Mouse (Mus musculus) brain, adult 2 months (tissue): ENCODE measurements around the gene Rps18.
"Not testable (repeated sequence)": the region's sequence is repeated elsewhere in the genome, so short reads cannot be mapped to it uniquely, and the experiment has no call there.

Source experiments
- DNase-seq: peaks from one replicate; pipeline ENCODE4 v3.0.0; 2011; ENCODE audit warnings: low read depth, low spot score

The Rps18 gene

DNA sequence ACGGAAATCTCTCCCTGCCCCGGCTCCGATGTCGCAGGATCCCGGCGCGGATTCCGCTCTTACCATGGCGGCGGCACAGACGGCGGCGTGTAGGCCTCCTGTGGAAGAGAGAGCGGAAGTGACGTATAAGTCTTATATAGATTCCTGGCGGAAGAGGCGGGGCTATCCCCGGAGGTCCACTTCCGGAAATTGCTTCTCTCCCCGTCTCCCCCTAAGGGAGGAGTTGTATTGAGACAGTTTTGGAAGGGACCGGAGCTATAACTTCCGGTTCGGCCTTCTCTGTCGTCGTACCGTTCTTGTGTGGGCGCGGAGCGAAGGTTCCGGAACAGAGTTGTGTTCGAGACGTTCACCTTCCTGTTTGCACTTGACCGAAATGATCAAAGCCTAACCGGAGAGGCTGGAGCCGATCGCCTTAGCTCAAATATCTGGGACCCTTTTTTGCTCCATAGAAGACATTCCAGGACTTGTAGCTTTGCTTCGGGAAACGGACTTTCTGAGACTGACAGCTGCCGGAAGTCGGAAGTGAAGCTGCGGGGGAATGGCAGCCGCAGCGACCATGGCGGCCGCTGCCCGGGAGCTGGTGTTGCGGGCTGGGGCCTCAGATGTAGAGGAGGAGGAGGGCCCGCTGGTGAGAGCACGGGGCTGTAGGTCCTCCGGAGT, at the start of gene Rps18, which contains the start of gene Vps52:
Rps18 (minus strand) TSS at position 447 of the 660 bp plus-strand sequence.
Vps52 (plus strand) TSS at position 258 of the 660 bp plus-strand sequence.
- peak; percentile 100 for DNase-seq

DNA sequence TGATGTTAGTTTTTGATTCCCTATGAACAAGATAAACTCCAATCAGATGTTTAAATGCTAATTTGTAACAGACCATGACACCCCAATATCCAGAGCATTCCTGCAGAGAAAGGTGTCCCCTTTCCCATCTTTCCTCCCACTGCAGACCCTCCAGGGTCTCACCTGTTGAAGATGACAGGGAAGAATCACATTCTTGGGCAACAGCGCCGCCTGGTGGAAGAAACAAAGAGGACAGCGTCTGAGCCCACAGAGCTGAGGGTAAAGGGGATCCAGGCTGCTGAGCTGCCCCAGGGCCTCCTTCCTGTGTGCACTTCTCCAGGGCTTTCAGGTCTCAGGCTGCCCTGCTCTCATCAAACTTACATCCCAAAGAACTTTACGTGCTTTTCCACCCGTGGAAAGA, 47.6 kb upstream of the Rps18 start:
- no peak for DNase-seq

DNA sequence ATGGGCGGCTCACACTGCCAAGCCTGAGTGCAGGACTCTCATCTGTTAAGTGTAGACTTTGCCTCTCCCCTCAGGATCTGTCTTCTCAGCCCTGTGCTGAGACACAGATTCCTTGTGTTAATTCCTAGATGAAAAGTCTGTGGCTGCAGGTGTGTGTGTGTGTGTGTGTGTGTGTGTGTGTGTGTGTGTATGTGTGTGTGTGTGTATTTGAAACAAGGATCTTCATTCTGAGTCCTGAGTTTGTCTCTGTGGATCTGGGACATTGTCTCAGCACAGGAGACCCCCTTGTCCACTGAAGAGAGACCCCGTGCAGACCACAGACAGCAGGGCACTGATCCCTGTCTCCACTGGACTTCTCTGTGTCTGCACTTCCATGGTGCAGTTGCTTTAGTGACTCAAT, 45.0 kb upstream of the Rps18 start:
- DNase-seq: not testable (repeated sequence)

DNA sequence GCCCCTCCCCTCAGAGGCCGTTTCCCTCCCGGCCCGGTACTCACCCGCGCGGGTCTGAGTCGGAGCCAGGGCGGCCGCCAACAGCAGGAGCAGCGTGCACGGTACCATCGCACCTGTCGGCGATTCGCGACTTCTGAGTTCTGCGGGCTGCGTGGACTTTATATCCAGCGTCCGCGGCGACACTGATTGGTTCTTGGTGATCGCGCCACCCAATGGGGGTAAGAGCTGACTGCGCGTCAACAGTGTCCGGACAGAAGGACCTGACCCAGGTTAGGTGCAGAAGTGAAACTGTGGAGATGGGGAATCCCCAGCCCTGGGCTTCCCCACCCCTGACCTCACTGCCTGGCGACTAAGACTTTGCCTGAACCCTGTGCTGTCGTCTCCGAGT, 44.3 kb upstream of the Rps18 start, which contains the start of gene H2-K1:
H2-K1 (minus strand) TSS at position 198 of the 388 bp plus-strand sequence.
- DNase-seq: peak; percentile 91

DNA sequence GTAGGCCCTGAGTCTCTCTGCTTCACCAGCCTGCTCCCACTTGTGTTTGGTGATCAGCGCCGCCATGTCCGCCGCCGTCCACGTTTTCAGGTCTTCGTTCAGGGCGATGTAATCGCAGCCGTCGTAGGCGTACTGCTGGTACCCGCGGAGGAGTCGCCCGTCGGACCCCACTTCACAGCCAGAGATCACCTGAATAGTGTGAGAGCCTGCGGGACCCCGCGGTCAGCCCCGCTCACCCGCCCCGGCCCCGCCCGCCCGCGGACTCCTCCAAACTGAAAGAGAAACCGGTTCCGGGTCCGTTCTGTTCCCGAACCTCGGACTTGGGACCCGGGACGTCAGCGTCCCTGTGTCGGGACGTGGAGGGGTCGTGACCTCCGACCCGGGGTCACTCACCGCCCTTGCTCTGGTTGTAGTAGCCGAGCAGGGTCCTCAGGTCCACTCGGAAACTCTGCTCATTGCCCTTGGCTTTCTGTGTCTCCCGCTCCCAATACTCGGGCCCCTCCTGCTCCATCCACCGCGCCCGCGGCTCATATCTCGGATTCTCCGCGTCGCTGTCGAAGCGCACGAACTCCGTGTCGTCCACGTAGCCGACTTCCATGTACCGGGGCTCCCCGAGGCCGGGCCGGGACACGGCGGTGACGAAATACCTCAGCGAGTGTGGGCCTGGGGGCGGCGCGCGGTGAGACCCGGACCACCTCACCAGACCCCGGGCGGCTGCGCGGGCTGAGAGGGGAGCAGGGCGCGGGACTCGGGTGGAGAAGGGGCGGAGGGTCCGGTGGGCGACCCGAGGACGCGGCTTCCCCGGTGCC, 43.7 kb upstream of the Rps18 start:
- DNase-seq: no peak

DNA sequence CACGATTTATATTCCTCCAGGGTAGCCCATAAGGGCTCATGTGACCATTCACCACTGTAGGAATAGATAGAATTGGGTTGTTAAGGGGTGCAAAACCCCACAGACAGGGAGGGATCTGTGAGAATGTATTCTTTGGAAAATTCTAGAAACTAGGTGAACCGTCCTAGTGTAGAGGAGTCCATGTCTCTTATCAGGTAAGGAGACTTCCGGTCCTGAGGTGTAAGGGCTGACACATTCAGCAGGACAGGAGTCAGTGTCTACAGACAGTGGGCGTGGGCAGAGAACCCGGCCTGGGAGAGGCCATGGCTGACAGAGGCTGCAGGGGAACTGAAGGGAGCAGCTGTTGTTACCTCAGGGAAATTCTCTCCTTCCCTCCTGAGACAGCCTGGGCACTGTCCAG, 42.9 kb upstream of the Rps18 start:
- not testable (repeated sequence) for DNase-seq

DNA sequence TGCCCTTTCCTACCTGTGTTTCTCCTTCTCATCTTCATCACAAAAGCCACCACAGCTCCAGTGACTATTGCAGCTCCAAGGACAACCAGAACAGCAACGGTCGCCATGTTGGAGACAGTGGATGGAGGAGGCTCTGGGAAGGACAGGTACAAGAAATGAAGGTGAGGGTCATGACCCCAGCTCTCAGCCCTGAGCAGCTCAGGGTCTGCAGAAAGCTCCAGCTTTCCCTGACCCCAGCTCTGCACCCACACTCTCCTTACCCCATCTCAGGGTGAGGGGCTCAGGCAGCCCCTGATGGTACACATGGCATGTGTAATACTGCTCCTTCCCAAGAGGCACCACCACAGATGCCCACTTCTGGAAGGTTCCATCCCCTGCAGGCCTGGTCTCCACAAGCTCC, 41.2 kb upstream of the Rps18 start:
- DNase-seq: not testable (repeated sequence)

DNA sequence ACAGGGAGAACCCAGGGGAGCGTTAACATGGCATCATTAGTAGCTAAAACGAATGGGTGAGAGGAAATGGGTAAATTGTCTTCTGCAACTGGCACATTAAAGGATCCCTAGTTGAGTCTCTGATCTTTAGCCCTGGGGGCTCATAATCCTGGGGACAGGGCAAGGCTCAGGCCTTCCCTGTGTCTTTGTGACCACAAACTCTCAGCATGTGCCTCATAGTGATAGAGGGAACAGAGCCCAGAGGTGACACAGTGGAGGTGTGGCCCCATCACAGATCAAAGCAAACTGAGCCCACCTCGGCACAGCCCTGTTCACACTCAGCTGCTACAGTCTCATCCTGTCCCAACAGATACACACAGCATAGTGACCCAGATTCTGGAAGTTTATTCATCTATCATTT, 39.9 kb upstream of the Rps18 start:
- DNase-seq: no peak

DNA sequence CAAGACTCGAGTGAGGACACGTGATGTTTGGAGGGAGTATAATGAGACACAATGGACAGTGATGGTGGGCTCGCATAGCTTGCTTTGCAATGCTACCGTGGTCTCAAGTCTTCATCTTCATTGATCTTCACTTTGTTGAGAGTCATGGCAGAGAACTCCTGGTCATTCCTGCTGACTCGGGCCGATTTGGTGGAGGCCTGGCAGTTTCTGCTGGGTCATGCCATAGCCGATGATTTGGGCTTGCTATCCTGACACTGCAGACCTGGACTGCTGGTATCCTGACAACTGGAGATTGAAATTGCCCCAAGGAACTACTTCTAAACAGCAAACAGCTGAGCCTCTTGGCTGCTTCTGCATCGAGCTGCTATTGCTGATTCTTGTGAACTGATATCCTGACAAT, 39.2 kb upstream of the Rps18 start:
- no peak for DNase-seq

DNA sequence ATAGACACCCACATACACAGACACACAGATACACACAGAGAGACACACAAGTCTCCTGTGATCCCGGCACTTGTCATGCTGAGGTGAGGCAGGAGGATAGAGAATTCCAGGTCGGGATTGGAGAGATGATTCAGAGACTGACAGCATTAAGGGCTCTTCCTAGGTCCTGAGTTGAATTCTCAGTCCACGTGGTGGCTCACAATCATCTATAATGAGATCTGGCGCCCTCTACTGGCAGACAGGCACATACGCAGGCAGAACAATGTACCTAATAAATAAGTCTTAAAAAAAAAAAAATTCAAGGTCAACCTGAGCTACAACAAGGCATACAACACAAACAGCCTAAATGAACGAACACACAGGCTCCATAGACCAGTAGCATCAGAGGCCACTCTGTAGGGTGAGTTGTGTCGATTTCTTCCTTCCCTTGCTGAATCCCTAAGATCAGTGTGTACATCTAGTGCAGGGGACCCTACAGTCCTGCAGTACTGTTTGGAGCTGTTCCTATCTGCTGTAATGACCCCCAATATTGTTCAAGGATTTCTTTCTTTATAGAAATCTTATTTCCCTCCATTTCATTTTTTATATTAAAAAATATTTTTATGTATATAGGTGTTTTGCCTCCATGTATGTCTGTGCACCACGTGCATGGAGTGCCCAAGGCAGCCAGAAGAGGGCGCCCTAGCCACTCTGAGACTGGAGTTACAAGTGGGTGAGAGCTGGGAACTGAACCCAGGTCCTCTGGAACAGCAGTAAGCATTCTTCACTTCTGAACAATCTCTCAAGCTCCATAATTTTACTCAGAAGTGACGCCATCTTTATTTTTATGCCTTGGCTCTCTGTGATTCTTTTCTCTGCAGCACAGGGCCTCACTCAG, 36.2 kb upstream of the Rps18 start:
- peak; percentile 89 for DNase-seq

DNA sequence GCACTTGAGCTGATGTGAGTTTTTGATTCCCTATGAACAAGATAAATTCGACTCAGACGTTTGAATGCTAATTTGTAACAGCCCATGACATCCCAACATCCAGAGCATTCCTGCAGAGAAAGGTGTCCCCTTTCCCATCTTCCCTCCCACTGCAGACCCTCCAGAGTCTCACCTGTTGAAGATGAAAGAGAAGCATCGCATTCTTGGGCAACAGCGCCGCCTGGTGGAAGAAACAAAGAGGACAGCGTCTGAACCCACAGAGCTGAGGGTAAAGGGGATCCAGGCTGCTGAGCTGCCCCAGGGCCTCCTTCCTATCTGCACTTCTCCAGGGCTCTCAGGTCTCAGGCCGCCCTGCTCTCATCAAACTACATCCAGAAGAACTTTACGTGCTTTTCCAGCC, 26.3 kb upstream of the Rps18 start:
- peak; percentile 63 for DNase-seq

DNA sequence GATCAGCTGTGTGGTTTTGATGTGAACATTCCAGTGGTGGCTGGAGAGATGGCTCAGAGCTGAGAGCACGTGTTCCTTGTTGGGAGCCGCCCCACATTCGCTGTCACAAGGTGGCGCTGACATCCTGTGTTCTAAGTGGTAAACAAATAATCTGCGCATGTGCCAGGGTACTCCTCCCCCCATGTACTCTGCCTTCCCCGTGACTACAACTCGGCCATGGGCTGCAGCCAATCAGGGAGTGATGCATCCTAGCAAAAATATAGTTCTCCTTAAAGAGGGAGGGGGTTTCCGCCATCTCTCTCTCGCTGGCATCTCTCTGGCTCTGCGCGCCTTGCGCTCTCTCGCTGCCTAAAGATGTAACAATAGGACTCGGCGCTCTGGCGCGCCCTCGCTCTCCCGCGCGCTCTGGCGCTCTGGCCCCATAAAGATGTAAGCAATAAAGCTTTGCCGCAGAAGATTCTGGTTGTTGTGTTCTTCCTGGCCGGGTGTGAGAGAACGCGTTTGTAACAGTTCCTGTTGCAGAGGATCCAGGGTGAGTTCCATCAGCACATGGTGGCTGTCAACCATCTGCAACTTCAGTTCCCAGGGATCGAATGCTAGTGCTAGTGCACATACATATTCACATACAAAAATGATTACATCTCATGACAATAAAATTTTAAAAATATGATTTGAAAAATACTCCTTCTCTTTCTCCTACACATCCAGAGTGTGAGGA, 25.6 kb upstream of the Rps18 start:
- DNase-seq: peak; percentile 99

DNA sequence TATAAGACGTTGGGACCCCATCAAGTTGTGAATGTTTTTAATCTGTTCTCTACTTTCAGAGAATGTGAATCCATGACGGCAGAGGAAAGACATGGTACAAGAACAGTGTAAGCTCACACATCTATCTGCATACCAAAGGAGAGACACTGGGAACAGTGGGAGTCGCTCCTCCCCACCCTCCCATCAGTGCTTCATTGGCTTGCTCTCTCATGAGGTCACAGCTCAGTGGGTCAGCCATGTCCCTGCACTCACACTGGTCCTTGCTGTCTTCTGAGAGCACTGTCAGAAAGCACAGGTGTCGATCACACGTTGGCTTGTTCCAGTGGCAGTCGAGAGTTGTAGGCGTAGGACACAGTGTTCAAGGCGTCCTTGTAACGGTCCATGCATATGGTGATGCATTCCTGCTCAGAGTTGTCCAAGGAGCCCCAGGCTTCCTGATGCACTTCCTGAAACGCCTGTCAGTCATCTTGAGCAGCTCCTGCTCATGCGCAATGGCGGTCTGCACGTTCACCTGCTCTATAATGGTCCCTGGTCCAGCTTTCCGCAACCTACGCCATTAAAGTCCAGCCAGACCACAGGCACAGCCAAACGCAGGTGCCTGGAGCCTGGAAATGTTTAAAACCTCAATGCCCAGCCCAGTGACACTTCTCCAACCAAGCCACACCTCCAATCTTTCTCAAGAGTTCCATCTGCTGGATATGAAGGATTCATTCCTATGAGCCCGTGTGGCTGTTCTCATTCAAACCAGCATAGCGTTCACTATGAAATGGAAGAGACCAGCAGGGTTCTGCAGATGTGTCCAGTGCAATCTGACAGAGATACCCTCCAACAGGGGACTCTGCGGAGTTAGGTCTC, 24.6 kb upstream of the Rps18 start:
- DNase-seq: peak; percentile 32

DNA sequence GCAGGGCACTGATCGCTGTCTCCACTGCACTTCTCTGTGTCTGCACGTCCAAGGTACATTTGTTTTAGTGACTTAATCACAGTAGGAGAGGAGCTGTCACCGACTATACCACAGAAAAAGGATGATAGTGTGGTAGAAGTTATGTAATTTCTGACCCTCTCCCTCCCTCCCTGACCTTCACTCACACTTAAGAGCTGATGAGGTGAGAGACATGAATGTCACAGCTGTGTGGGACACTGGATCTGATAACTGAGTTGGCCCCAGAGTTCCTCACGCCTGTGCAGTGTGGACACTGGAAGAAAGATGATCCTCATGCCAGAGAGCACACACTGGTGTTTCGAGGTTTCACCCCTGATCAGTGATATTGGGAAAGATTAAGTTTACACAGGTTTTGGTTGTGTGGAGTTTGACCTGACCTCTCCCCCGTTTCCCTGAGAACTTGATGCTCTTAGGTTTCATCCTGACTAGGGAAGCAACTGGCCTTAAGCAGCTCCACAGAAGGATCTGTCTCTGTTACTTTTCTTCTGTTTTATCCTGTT, 23.8 kb upstream of the Rps18 start:
- no peak for DNase-seq

DNA sequence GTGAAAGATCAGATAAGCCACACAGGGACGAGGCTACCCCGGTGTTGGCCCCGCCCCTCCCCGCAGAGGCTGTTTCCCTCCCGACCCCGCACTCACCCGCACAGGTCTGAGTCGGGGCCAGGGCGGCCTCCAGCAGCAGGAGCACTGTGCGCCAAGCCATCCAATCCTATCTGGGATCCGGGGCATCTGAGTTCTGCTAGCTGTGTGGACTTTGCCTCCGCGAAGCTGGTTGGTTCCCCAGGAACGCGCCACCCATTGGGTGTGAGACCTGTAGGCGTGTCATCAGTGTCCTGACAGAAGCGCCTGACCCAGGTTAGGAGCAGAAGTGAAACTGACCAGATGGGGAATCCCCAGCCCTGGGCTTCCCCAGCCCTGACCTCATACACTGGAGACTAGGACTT, 22.8 kb upstream of the Rps18 start:
- peak; percentile 98 for DNase-seq

DNA sequence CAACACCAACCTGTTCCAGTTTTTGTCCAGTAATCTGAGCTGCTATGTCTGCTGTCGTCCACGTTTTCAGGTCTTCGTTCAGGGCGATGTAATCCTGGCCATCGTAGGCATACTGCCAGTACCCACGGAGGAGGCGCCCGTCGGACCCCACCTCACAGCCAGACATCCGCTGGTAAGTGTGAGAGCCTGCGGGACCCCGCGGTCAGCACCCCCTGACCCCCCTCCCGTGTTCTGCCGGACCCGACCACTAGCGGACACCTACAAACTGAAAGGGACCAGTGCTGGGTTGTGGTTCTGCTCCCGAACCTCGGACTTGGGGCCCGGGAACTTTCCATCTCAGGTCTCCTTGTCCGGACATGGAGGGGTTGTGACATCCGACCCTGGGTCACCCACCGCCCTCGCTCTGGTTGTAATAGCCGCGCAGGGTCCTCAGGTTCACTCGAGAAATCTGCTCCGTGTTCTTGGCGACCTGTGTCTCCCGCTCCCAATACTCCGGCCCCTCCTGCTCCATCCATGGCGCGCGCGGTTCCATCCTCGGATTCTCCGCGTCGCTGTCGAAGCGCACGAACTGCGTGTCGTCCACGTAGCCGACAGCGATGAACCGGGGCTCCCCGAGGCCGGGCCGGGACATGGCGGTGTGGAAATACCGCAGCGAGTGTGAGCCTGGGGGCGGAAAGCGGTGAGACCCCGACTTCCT, 22.2 kb upstream of the Rps18 start:
- no peak for DNase-seq

DNA sequence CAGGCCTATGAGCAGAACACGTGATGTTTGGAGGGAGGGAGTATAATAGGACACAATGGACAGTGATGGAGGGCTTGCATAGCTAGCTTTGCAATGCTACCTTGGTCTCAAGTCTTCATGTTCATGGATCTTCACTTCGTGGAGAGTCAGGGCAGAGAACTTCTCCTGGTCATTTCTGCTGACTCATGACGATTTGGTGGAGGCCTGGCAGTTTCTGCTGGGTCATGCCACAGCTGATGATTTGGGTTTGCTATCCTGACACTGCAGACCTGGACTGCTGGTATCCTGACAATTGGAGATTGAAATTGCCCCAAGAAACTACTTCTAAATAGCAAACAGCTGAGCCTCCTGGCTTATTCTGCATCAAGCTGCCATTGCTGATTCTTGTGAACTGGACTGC, 17.8 kb upstream of the Rps18 start:
- no peak for DNase-seq

DNA sequence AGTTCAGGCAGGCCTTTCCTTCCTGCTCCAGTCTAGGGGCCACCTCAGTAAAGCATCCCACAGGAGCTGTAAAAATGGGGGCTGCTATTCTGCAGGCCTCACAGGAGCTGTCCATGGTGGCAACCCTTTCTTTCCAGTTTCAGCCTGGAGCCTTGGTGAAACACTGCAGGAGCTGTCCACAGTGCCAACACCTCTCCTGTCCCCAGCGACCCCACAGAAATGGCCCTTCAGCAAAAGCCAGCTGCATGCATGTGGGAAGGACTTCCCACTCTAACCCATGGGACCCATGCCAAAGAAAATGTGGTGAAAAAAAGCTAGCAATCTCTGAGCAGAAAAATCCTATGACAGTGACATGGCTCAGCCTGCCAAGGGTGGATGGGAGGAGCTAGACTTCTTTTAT, 16.9 kb upstream of the Rps18 start:
- DNase-seq: no peak

DNA sequence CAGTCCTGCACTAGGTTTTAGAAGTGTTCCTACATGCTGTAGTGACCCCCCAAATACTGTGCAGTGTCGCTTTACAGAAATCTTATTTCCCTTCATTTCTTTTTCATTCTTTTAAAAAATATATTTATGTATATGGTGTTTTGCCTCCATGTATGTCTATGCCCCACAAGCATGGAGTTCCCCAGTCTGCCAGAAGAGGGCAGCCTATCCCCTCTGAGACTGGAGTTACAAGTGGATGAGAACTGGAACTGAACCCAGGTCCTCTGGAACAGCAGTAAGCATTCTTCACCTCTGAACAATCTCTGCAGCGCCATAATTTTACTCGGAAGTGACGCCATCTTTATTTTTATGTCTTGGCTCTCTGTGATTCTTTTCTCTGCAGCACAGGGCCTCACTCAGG, 13.6 kb upstream of the Rps18 start:
- no peak for DNase-seq

DNA sequence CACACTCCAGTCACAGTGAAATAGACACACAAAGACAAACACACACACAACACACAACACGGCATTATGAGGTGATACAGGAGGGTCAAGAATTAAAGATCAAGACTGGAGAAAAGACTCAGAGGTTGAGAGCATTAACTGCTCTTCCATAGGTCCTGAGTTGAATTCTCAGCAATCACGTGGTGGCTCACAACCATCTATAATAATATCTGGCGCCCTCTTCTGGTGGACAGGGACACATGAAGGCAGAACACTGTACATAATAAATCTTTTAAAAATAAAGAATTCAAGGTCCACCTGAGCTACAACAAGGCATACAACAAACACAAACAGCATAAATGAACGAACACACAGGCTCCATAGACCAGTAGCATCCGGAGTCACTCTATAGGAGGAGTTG, 13.1 kb upstream of the Rps18 start:
- DNase-seq: peak; percentile 74
